Mouse (Mus musculus): ENCODE data around the gene Hyal1. TPM values are rescaled to one million over a fixed set of nuclear protein-coding genes. Genes with fewer than 3 reads are reported as not detected.

The Hyal1 gene
- polyA plus RNA-seq, 1 experiment from 2014 or later = 10.0 TPM

GRCm38 (mm10) chr9:107543299-107543698 is 33.4 kb upstream of the Hyal1 start:
- H3K27me3 ChIP-seq = peaks cover 9% of the 10 kb centered on the region
- H3K9ac ChIP-seq (replicated peaks) = no peak overlapping the region
- peak overlapping the region; percentile 87; the same call in 1 of the 2 replicates for H3K4me2 ChIP-seq (replicated peaks)
- no peak for ATAC-seq
- H3K9me3 ChIP-seq = no peaks in the 10 kb centered on the region
- peaks cover 43% of the 10 kb centered on the region for H3K36me3 ChIP-seq
- H3K4me1 ChIP-seq (replicated peaks) = peaks cover 45% of the 10 kb centered on the region
- 88% methylated on average over 11 of the region's 11 CpGs for WGBS
- peak overlapping the region; percentile 55; the same call in 1 of the 2 replicates for H3K4me3 ChIP-seq (replicated peaks)
- no peak overlapping the region for H3K27ac ChIP-seq

DNA sequence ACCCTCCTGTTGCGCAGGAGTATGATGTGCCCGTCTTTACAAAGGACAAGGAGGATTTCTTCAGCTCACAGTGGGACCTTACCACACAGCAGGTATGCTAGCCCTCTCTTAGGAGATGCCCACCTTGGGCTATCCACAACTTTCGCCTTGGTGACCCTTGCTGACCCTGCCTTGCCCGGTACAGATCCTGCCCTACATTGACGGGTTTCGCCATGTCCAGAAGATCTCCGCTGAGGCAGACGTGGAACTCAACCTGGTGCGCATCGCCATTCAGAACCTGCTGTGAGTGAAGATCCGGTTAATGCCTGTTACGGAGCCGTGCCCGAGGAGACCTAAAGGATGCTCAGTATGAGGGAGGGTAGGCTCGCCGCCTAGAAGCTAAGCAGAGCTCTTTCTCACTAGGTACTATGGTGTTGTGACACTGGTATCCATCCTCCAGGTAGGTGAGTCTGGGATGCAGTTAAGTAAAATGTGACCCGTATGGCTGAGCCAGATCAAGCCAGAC is 32.5 kb upstream of the Hyal1 start:
- Histone ChIP-seq H3K4me2 (replicated peaks) (no peak overlapping the region), H3K4me1 (replicated peaks) (peaks cover 45% of the 10 kb centered on the region), H3K27me3 (peaks cover 19% of the 10 kb centered on the region), H3K27ac (no peak overlapping the region), H3K36me3 (peaks cover 34% of the 10 kb centered on the region), H3K9ac (replicated peaks) (no peak overlapping the region), H3K4me3 (replicated peaks) (no peak overlapping the region), H3K9me3 (no peaks in the 10 kb centered on the region)
- no peak for ATAC-seq
- 96% methylated on average over 17 of the region's 17 CpGs for WGBS

DNA sequence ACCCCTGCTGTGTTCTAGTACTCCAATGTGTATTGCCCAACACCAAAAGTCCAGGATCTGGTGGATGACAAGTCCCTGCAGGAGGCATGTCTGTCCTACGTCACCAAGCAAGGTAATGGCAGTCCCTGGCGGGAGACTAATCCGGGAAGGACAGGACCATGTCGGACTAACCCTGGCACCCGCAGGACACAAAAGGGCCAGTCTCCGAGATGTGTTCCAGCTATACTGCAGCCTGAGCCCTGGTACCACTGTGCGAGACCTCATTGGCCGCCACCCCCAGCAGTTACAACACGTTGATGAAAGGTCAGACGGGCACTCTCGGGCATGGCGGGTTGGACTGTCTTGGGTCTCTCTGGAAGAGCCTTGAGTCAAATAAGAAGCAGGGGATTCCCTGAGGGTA is 32.0 kb upstream of the Hyal1 start:
- Histone ChIP-seq H3K4me3 (replicated peaks) (no peak overlapping the region), H3K9ac (replicated peaks) (no peak overlapping the region), H3K9me3 (no peaks in the 10 kb centered on the region), H3K4me1 (replicated peaks) (peaks cover 45% of the 10 kb centered on the region), H3K27me3 (peaks cover 24% of the 10 kb centered on the region), H3K4me2 (replicated peaks) (no peak overlapping the region), H3K36me3 (peaks cover 29% of the 10 kb centered on the region), H3K27ac (no peak overlapping the region)
- no peak for ATAC-seq
- 93% methylated on average over 12 of the region's 12 CpGs for WGBS

DNA sequence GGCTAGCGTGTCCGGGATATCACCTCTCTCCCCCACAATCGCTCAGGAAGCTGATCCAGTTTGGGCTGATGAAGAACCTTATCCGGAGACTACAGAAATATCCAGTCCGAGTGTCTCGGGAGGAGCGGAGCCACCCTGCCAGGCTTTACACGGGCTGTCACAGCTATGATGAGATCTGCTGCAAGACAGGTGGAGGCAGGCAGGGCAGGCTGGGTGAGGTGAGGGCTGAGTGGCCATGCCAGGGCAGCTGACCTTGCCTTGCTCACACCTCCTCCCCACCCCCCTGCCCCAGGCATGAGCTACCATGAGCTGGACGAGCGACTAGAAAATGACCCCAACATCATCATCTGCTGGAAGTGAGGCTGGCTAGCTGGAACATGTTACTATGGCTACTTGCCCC is 31.5 kb upstream of the Hyal1 start:
- Histone ChIP-seq H3K4me2 (replicated peaks) (no peak overlapping the region), H3K36me3 (peaks cover 24% of the 10 kb centered on the region), H3K9me3 (no peaks in the 10 kb centered on the region), H3K27ac (no peak overlapping the region), H3K4me3 (replicated peaks) (no peak overlapping the region), H3K4me1 (replicated peaks) (peaks cover 43% of the 10 kb centered on the region), H3K9ac (replicated peaks) (no peak overlapping the region), H3K27me3 (peaks cover 28% of the 10 kb centered on the region)
- WGBS = 91% methylated on average over 10 of the region's 10 CpGs
- ATAC-seq = no peak

DNA sequence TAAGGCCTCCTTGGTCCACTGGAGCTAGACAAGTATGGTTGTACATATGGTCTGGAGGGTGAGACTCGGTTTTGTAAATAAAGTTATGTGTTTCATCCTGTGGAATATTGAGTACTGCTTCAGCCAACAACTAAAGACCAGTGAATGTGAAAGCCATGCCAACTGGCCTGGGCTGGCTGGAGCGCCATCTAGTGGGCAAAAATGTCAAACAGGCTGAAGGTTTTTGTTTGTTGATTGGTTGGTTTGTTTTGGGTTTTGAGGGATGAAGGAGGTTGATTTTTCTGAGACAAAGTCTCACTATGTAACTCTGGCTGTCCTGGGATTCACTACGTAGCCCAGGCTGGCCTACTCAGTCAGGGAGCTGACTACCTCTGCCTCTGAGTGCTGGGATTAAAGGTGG is 31.1 kb upstream of the Hyal1 start:
- H3K4me1 ChIP-seq (replicated peaks) = peaks cover 41% of the 10 kb centered on the region
- 5% methylated on average over 3 of the region's 3 CpGs for WGBS

DNA sequence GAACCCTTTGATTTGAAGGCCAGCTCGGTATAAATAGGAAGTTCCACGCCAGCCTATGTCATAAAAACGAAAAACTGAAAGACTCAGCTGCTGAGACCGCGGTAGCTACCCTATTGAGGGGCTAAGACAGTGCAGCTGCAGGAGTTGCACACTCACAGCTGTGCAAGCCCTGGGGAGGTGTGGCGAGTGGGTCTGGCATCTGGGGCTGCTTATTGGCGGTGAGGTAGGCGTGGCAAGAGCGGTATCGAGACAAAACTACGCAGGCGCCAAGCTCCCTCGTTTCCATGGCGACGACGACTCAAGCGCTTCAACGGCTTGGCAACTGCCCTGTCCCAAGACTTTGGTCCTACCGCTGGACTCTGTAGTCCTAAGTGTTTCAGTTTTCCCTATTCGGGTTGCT is 29.7 kb upstream of the Hyal1 start, which contains the start of gene Zmynd10:
Gene Zmynd10, plus strand, starts transcription at position 273 of the 400 bp plus-strand sequence.
- Histone ChIP-seq H3K9ac (replicated peaks) (peak within 1 kb of the TSS; percentile 54), H3K27me3 (peaks cover 47% of the 10 kb centered on the region), H3K9me3 (no peaks in the 10 kb centered on the region), H3K36me3 (peaks cover 21% of the 10 kb centered on the region), H3K4me2 (replicated peaks) (peak within 1 kb of the TSS; percentile 53), H3K4me3 (replicated peaks) (peak within 1 kb of the TSS; percentile 26), H3K4me1 (replicated peaks) (peaks cover 46% of the 10 kb centered on the region), H3K27ac (peak within 1 kb of the TSS; percentile 67)
- WGBS = 3% methylated on average over 20 of the region's 20 CpGs
- peak; percentile 59 for ATAC-seq

More for the DNA sequence above, 31.1 kb upstream of the Hyal1 start:
- no peak for ATAC-seq
- H3K27me3 ChIP-seq = peaks cover 32% of the 10 kb centered on the region
- no peak overlapping the region for H3K4me3 ChIP-seq (replicated peaks)
- no peak overlapping the region for H3K9ac ChIP-seq (replicated peaks)
- H3K4me2 ChIP-seq (replicated peaks) = no peak overlapping the region
- H3K9me3 ChIP-seq = no peaks in the 10 kb centered on the region
- peaks cover 21% of the 10 kb centered on the region for H3K36me3 ChIP-seq
- H3K27ac ChIP-seq = no peak overlapping the region

- ATAC-seq = no peak
- Histone ChIP-seq H3K9ac (replicated peaks) (peak overlapping the region; percentile 54), H3K36me3 (peaks cover 21% of the 10 kb centered on the region), H3K9me3 (no peaks in the 10 kb centered on the region), H3K4me1 (replicated peaks) (peaks cover 41% of the 10 kb centered on the region), H3K4me2 (replicated peaks) (peak overlapping the region; percentile 53; the same call in 1 of the 2 replicates), H3K27ac (no peak overlapping the region), H3K27me3 (peaks cover 56% of the 10 kb centered on the region), H3K4me3 (replicated peaks) (no peak overlapping the region)
- WGBS = 80% methylated on average over 5 of the region's 5 CpGs
Observed at GRCm38 (mm10) chr9:107547957-107548356, 28.8 kb upstream of the Hyal1 start.

DNA sequence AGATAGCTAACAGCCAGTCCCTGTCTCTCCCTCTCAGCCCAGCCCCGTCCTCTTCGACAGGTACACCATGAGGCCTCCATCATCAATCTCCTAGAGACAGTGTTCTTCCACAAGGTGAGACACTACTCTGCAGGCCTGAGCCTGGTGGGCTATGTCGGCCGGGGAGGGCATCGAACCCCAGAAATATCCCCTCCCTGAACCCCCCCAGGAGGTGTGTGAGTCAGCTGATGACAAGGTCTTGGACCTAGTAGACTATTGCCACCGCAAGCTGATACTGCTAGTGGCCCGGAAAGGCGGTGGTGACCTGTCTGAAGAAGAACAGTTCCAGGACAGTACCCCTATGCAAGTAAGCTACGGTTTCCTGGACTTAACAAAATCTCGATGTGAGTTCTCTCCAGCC is 27.9 kb upstream of the Hyal1 start:
- Histone ChIP-seq H3K36me3 (peaks cover 16% of the 10 kb centered on the region), H3K4me1 (replicated peaks) (peaks cover 48% of the 10 kb centered on the region), H3K27me3 (peaks cover 61% of the 10 kb centered on the region), H3K27ac (no peak overlapping the region), H3K9me3 (no peaks in the 10 kb centered on the region), H3K4me3 (replicated peaks) (no peak overlapping the region), H3K4me2 (replicated peaks) (no peak overlapping the region), H3K9ac (replicated peaks) (no peak overlapping the region; the same call in 1 of the 2 replicates)
- ATAC-seq = no peak
- 91% methylated on average over 10 of the region's 10 CpGs for WGBS

- 87% methylated on average over 20 of the region's 20 CpGs for WGBS
- H3K4me3 ChIP-seq (replicated peaks) = no peak overlapping the region
- H3K4me2 ChIP-seq (replicated peaks) = no peak overlapping the region
- peaks cover 9% of the 10 kb centered on the region for H3K36me3 ChIP-seq
- no peak overlapping the region for H3K9ac ChIP-seq (replicated peaks)
- H3K27ac ChIP-seq = no peak overlapping the region
- H3K27me3 ChIP-seq = peaks cover 61% of the 10 kb centered on the region
- no peak for ATAC-seq
- H3K9me3 ChIP-seq = no peaks in the 10 kb centered on the region
- peaks cover 49% of the 10 kb centered on the region for H3K4me1 ChIP-seq (replicated peaks)
Observed at GRCm38 (mm10) chr9:107549297-107550074, 27.2 kb upstream of the Hyal1 start.

DNA sequence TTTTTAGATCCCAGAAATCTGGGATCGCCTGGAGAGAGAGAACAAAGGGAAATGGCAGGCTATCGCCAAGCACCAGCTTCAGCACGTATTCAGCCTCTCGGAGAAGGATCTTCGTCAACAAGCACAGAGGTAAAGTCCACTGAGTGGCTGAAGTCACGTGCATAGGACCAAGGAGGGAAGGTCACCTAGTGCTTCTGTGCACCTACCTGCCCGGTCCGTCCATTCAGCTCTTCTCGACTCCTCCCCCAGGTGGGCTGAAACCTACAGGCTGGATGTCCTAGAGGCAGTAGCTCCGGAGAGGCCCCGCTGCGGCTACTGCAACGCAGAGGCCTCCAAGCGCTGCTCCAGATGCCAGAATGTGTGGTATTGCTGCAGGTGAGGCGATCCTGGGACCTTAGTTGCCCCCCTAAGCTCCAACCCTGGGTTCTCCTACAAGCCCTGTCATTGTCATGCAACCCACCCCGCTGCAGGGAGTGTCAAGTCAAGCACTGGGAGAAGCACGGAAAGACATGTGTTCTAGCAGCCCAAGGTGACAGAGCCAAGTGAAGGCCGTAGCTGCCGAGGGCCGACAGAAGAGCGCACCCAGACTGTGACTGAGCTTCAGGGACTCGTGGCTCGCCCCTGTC is 26.1 kb upstream of the Hyal1 start:
- H3K36me3 ChIP-seq = no peaks in the 10 kb centered on the region
- peak overlapping the region; percentile 54 for H3K9ac ChIP-seq (replicated peaks)
- no peaks in the 10 kb centered on the region for H3K9me3 ChIP-seq
- H3K27ac ChIP-seq = no peak overlapping the region
- peaks cover 61% of the 10 kb centered on the region for H3K27me3 ChIP-seq
- peaks cover 56% of the 10 kb centered on the region for H3K4me1 ChIP-seq (replicated peaks)
- 25% methylated on average over 23 of the region's 23 CpGs for WGBS
- no peak for ATAC-seq
- peak overlapping the region; percentile 53 for H3K4me2 ChIP-seq (replicated peaks)
- 0 out of 2 replicates have a peak overlapping the region, but pooled peaks have one; percentile 30 for H3K4me3 ChIP-seq (replicated peaks)

GRCm38 (mm10) chr9:107551117-107551889 is 25.4 kb upstream of the Hyal1 start, which contains the start of gene Rassf1:
Gene Rassf1, plus strand, starts transcription at chr9:107551555.
- Histone ChIP-seq H3K36me3 (no peaks in the 10 kb centered on the region), H3K4me3 (replicated peaks) (peak within 1 kb of the TSS; percentile 30), H3K9me3 (no peaks in the 10 kb centered on the region), H3K9ac (replicated peaks) (peak within 1 kb of the TSS; percentile 54), H3K4me2 (replicated peaks) (peak within 1 kb of the TSS; percentile 53), H3K27ac (no peak within 1 kb of the TSS), H3K27me3 (peaks cover 61% of the 10 kb centered on the region), H3K4me1 (replicated peaks) (peaks cover 57% of the 10 kb centered on the region)
- under 1% methylated on average over 61 of the region's 63 CpGs for WGBS
- ATAC-seq = no peak
